Mouse (Mus musculus) neural tube, embryonic 12.5 days (tissue): ENCODE measurements around the gene L3mbtl4. TPM values are rescaled to one million over a fixed set of nuclear protein-coding genes. Genes with fewer than 3 reads are reported as not detected.
"Not testable (repeated sequence)": the region's sequence is repeated elsewhere in the genome, so short reads cannot be mapped to it uniquely, and the experiment has no call there.

Source experiments
- ATAC-seq: fragments of 200-750 bp; cut with Nextera tagmentation; 2 replicates; pipeline ENCODE4 v1.8.0; 2017; ENCODE audit warnings: low read depth, mild to moderate bottlenecking, moderate TSS enrichment, moderate library complexity; ENCODE audit not compliant: low FRiP score
- H3K27ac ChIP-seq: fragments of 300-500 bp; sonication (generic); 2 replicates; pipeline ENCODE4 v1.5.1; 2016
- H3K27me3 ChIP-seq: fragments of 300-500 bp; sonication (generic); replicated peaks from 2 replicates; pipeline ENCODE4 v1.6.1; 2016; ENCODE audit warnings: mild to moderate bottlenecking
- H3K36me3 ChIP-seq: fragments of 300-500 bp; sonication (generic); 2 replicates; pipeline ENCODE4 v1.6.1; 2016; ENCODE audit warnings: mild to moderate bottlenecking
- H3K4me1 ChIP-seq: fragments of 300-500 bp; sonication (generic); 2 replicates; pipeline ENCODE4 v1.6.1; 2016
- H3K4me2 ChIP-seq: fragments of 300-500 bp; sonication (generic); replicated peaks from 2 replicates; pipeline ENCODE4 v1.6.1; 2016; ENCODE audit warnings: mild to moderate bottlenecking
- H3K4me3 ChIP-seq: fragments of 300-500 bp; sonication (generic); 2 replicates; pipeline ENCODE4 v1.5.1; 2016
- H3K9ac ChIP-seq: fragments of 300-500 bp; sonication (generic); 2 replicates; pipeline ENCODE4 v1.6.1; 2016; ENCODE audit warnings: mild to moderate bottlenecking
- H3K9me3 ChIP-seq: fragments of 300-500 bp; sonication (generic); 2 replicates; pipeline ENCODE4 v1.6.1; 2016; ENCODE audit warnings: mild to moderate bottlenecking
- WGBS: fragments of 180-500 bp; shearing (Covaris S2); methylation state at CpG from one replicate; pipeline ENCODE4 v1.1.7; 2016; 5-methylcytosine and 5-hydroxymethylcytosine counted together
- polyA plus RNA-seq: library from polyadenylated mRNA; unstranded; fragments of >200 nt; fragmentation: Nextera tagmentation; extraction: Ambion mirVana; gene quantifications from 2 replicates; pipeline ENCODE4 v1.2.1, GENCODE M21; 2016

The L3mbtl4 gene
- polyA plus RNA-seq, 1 experiment from 2014 or later: 0.93 TPM

GRCm38 (mm10) chr17:68422663-68423498 is 149.3 kb downstream of the L3mbtl4 start:
- Histone ChIP-seq H3K4me3 (no peak overlapping the region), H3K9ac (no peak overlapping the region), H3K36me3 (no peaks in the 10 kb centered on the region), H3K4me2 (no peak overlapping the region), H3K9me3 (no peaks in the 10 kb centered on the region), H3K27me3 (no peaks in the 10 kb centered on the region), H3K27ac (no peak overlapping the region), H3K4me1 (no peaks in the 10 kb centered on the region)
- ATAC-seq: no peak
- 75% methylated on average over 12 of the region's 12 CpGs for WGBS

GRCm38 (mm10) chr17:68433576-68433975 is 160.0 kb downstream of the L3mbtl4 start:
- no peaks in the 10 kb centered on the region for H3K27me3 ChIP-seq
- H3K4me3 ChIP-seq: no peak overlapping the region
- no peak overlapping the region for H3K9ac ChIP-seq
- ATAC-seq: no peak
- no peak overlapping the region for H3K27ac ChIP-seq
- H3K4me1 ChIP-seq: no peaks in the 10 kb centered on the region
- no peaks in the 10 kb centered on the region for H3K36me3 ChIP-seq
- no peaks in the 10 kb centered on the region for H3K9me3 ChIP-seq
- no peak overlapping the region for H3K4me2 ChIP-seq
- WGBS: 81% methylated on average over 5 of the region's 5 CpGs

- H3K4me2 ChIP-seq: no peak overlapping the region
- H3K4me3 ChIP-seq: no peak overlapping the region
- no peak overlapping the region for H3K27ac ChIP-seq
- no peaks in the 10 kb centered on the region for H3K36me3 ChIP-seq
- H3K4me1 ChIP-seq: no peaks in the 10 kb centered on the region
- 87% methylated on average over 1 of the region's 1 CpGs for WGBS
- H3K27me3 ChIP-seq: no peaks in the 10 kb centered on the region
- no peaks in the 10 kb centered on the region for H3K9me3 ChIP-seq
- no peak overlapping the region for H3K9ac ChIP-seq
- ATAC-seq: no peak
Observed at GRCm38 (mm10) chr17:68450921-68451320, 177.3 kb downstream of the L3mbtl4 start.

GRCm38 (mm10) chr17:68461471-68461870 is 187.9 kb downstream of the L3mbtl4 start:
- Histone ChIP-seq H3K9me3 (no peaks in the 10 kb centered on the region), H3K36me3 (no peaks in the 10 kb centered on the region), H3K27me3 (no peaks in the 10 kb centered on the region), H3K4me3 (no peak overlapping the region), H3K4me1 (no peaks in the 10 kb centered on the region), H3K27ac (no peak overlapping the region), H3K4me2 (no peak overlapping the region), H3K9ac (no peak overlapping the region)
- 89% methylated on average over 5 of the region's 5 CpGs for WGBS
- no peak for ATAC-seq

GRCm38 (mm10) chr17:68467311-68467710 is 193.7 kb downstream of the L3mbtl4 start:
- no peak for ATAC-seq
- H3K4me2 ChIP-seq: no peak overlapping the region
- H3K27me3 ChIP-seq: no peaks in the 10 kb centered on the region
- H3K27ac ChIP-seq: no peak overlapping the region
- no peaks in the 10 kb centered on the region for H3K4me1 ChIP-seq
- no peaks in the 10 kb centered on the region for H3K9me3 ChIP-seq
- H3K9ac ChIP-seq: no peak overlapping the region
- WGBS: 50% methylated on average over 1 of the region's 1 CpGs
- no peaks in the 10 kb centered on the region for H3K36me3 ChIP-seq
- no peak overlapping the region for H3K4me3 ChIP-seq

GRCm38 (mm10) chr17:68490065-68490691 is 216.6 kb downstream of the L3mbtl4 start:
- WGBS: 68% methylated on average over 4 of the region's 4 CpGs
- Histone ChIP-seq H3K36me3 (no peaks in the 10 kb centered on the region), H3K4me3 (no peak overlapping the region), H3K27ac (no peak overlapping the region), H3K4me2 (no peak overlapping the region), H3K4me1 (no peaks in the 10 kb centered on the region), H3K9me3 (no peaks in the 10 kb centered on the region), H3K9ac (no peak overlapping the region), H3K27me3 (no peaks in the 10 kb centered on the region)
- ATAC-seq: no peak

- 90% methylated on average over 3 of the region's 3 CpGs for WGBS
- ATAC-seq: no peak
- Histone ChIP-seq H3K27ac (no peak overlapping the region), H3K4me1 (no peaks in the 10 kb centered on the region), H3K9me3 (no peaks in the 10 kb centered on the region), H3K36me3 (no peaks in the 10 kb centered on the region), H3K9ac (no peak overlapping the region), H3K27me3 (no peaks in the 10 kb centered on the region), H3K4me2 (no peak overlapping the region), H3K4me3 (no peak overlapping the region)
Observed at GRCm38 (mm10) chr17:68492231-68492630, 218.6 kb downstream of the L3mbtl4 start.

- H3K36me3 ChIP-seq, H3K27ac ChIP-seq, H3K4me2 ChIP-seq, H3K4me1 ChIP-seq, H3K27me3 ChIP-seq, H3K9ac ChIP-seq, H3K9me3 ChIP-seq, ATAC-seq, H3K4me3 ChIP-seq: not testable (repeated sequence)
- WGBS: 79% methylated on average over 2 of the region's 4 CpGs
Observed at GRCm38 (mm10) chr17:68502998-68503397, 229.4 kb downstream of the L3mbtl4 start.

- Histone ChIP-seq H3K36me3 (no peaks in the 10 kb centered on the region), H3K4me3 (no peak overlapping the region), H3K4me1 (no peaks in the 10 kb centered on the region), H3K9me3 (no peaks in the 10 kb centered on the region), H3K9ac (no peak overlapping the region), H3K4me2 (no peak overlapping the region), H3K27ac (no peak overlapping the region), H3K27me3 (no peaks in the 10 kb centered on the region)
- no peak for ATAC-seq
- 83% methylated on average over 9 of the region's 9 CpGs for WGBS
Observed at GRCm38 (mm10) chr17:68559698-68560097, 286.1 kb downstream of the L3mbtl4 start.

GRCm38 (mm10) chr17:68560264-68560663 is 286.7 kb downstream of the L3mbtl4 start:
- no peak for ATAC-seq
- no peak overlapping the region for H3K4me2 ChIP-seq
- H3K4me3 ChIP-seq: no peak overlapping the region
- H3K9me3 ChIP-seq: no peaks in the 10 kb centered on the region
- H3K9ac ChIP-seq: no peak overlapping the region
- no peak overlapping the region for H3K27ac ChIP-seq
- 53% methylated on average over 1 of the region's 1 CpGs for WGBS
- no peaks in the 10 kb centered on the region for H3K27me3 ChIP-seq
- no peaks in the 10 kb centered on the region for H3K4me1 ChIP-seq
- H3K36me3 ChIP-seq: no peaks in the 10 kb centered on the region

GRCm38 (mm10) chr17:68571806-68572205 is 298.2 kb downstream of the L3mbtl4 start:
- ATAC-seq: no peak
- no peak overlapping the region for H3K4me2 ChIP-seq
- H3K4me1 ChIP-seq: no peaks in the 10 kb centered on the region
- no peak overlapping the region for H3K27ac ChIP-seq
- no peak overlapping the region for H3K4me3 ChIP-seq
- no peaks in the 10 kb centered on the region for H3K36me3 ChIP-seq
- H3K9me3 ChIP-seq: no peaks in the 10 kb centered on the region
- no peaks in the 10 kb centered on the region for H3K27me3 ChIP-seq
- H3K9ac ChIP-seq: no peak overlapping the region
- 93% methylated on average over 6 of the region's 6 CpGs for whole genome bisulfite sequencing

- no peak overlapping the region for H3K9ac ChIP-seq
- no peaks in the 10 kb centered on the region for H3K9me3 ChIP-seq
- no peaks in the 10 kb centered on the region for H3K27me3 ChIP-seq
- no peak overlapping the region for H3K27ac ChIP-seq
- no peaks in the 10 kb centered on the region for H3K36me3 ChIP-seq
- WGBS: 87% methylated on average over 3 of the region's 3 CpGs
- H3K4me1 ChIP-seq: no peaks in the 10 kb centered on the region
- no peak overlapping the region for H3K4me3 ChIP-seq
- no peak overlapping the region for H3K4me2 ChIP-seq
- no peak for ATAC-seq
Observed at GRCm38 (mm10) chr17:68585195-68585594, 311.6 kb downstream of the L3mbtl4 start.

- Histone ChIP-seq H3K4me3 (no peak overlapping the region), H3K27ac (no peak overlapping the region), H3K9ac (no peak overlapping the region), H3K27me3 (no peaks in the 10 kb centered on the region), H3K4me1 (no peaks in the 10 kb centered on the region), H3K4me2 (no peak overlapping the region), H3K36me3 (no peaks in the 10 kb centered on the region), H3K9me3 (no peaks in the 10 kb centered on the region)
- WGBS: 83% methylated on average over 4 of the region's 4 CpGs
- ATAC-seq: no peak
Observed at GRCm38 (mm10) chr17:68591619-68592018, 318.0 kb downstream of the L3mbtl4 start.
